Mouse (Mus musculus) spleen, postnatal 4 days (tissue): Measurements from ENCODE around the gene Ulk2.
A peak's percentile ranks its signal among the peaks of the same experiment; 100 is the strongest.
"Not testable (repeated sequence)": the region's sequence is repeated elsewhere in the genome, so short reads cannot be mapped to it uniquely, and the experiment has no call there.

Experiments used
- DNase-seq, 2 experiments: peaks; one replicate each; pipeline ENCODE4 v3.0.0; 2022; ENCODE audit warnings: low spot score in 2 of 2

The Ulk2 gene

GRCm38 (mm10) chr11:61854988-61855411, at the start of gene Ulk2:
TSS of gene Ulk2 (minus strand) at chr11:61855073.
- peak; percentile 82 to 93 for DNase-seq

- no peak for DNase-seq
Observed at GRCm38 (mm10) chr11:61882183-61882582, 27.3 kb upstream of the Ulk2 start.

GRCm38 (mm10) chr11:61879921-61880320, 25.0 kb upstream of the Ulk2 start:
- no peak for DNase-seq

DNA sequence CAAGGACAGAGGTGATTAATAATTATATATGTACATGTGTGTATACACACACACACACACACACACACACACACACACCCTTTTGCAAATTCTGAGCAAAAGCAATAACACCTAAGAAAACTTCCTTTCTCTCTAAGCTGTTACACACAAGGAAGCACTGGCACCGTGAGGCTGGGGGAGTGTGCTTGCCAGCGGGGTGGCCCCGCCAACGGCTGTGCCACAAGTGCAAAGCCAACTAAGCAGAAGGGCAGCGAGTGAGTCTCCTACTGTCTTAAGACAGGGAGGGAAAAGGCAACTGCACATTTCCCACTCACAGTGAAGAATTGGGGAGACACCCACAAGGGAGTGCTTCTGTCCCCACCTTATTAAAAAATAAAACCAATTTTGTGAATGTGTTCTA, 17.0 kb upstream of the Ulk2 start:
- no peak for DNase-seq

DNA sequence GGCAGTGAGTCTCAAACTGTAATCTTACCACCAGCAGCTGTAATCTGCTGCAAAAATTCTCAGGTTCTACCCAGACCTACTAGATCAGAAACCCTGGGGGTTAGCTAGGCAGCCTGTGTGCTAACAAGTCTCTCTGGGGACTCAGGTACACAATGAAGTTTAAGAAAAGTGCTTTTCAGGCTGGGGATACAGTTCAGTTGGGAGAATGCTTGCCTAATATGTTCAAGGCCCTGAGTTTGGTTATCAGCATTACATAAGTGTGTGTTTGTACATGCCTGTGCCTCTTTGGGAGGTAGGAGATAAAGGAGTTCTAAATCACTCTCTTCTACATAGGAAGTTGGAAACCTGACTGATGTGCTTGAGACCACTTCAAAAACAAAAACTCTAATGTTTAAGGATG, 12.0 kb upstream of the Ulk2 start:
- no peak for DNase-seq

DNA sequence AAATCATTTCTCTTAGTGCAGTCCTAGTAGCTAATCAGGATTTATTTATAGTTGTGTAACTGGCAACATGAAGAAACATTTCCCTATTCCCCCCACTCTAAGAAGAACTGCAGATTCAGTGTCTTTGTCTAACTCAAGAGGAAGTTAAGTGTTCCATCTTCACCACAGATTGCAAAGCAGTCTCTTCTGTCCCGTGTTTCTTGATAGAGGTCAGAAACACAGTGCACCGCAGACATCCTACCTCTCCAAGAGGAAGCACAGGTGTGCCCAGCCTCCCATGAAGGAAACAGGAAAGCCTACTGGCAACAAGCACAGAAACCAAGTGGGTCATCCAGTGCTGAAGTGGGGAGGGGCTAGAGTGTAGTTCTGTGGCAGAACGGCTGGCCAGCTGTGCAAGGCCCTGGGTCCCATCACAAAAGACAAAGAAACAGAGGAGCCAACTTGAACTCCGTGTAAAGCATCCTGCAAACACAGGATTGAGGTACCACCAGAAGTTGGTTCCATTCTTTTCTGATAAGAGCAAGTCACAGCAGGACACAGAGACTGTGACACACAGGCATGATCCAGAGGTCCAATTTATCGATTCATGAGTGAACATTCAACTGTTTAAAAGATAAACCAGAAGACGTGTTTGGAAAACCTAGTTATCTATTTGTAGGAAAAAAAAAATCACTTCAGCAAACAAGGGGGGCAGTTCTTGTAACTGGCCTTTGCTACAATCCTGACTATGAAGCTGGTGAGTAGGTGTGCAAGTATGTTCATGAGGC, 7.1 kb upstream of the Ulk2 start:
- DNase-seq: no peak

DNA sequence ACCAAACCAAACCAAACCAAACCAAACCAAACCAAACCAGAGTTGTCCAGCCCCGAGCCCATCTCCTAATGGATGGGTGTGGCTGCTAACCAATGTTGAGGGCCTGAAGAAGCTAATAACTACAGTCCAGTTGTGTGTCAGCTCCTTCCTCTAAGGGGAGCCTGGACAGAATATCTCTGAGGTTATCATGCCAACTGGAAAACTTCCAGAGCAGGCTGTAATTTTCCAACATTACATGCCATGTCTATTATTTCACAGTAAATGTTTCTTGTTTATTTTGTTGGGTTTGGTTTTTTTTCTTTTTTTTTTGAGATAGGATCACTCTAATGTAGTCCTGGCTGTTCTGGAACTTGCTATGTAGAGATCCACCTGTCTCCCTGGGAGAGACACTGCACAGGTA, 4.4 kb upstream of the Ulk2 start:
- no peak for DNase-seq

DNA sequence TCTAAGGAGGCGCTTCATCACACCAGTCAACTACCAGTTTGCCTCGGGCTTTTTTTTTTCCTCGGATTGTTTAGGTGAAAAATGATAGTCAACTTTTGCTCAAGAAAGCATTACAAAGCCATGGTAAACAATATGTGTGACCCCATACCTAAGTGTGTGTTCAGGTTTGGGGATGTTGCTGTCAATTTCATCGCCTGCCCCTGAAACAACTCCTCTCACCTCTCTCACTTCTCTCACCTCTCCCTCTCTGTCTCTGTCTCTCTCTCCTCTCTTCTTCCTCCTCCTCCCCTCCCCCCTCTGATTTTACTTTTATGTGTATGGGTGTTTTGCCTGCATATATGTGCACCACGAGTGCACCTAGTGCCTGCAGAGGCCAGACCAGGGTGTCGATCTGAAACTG, 666 bp upstream of the Ulk2 start:
- DNase-seq: no peak

DNA sequence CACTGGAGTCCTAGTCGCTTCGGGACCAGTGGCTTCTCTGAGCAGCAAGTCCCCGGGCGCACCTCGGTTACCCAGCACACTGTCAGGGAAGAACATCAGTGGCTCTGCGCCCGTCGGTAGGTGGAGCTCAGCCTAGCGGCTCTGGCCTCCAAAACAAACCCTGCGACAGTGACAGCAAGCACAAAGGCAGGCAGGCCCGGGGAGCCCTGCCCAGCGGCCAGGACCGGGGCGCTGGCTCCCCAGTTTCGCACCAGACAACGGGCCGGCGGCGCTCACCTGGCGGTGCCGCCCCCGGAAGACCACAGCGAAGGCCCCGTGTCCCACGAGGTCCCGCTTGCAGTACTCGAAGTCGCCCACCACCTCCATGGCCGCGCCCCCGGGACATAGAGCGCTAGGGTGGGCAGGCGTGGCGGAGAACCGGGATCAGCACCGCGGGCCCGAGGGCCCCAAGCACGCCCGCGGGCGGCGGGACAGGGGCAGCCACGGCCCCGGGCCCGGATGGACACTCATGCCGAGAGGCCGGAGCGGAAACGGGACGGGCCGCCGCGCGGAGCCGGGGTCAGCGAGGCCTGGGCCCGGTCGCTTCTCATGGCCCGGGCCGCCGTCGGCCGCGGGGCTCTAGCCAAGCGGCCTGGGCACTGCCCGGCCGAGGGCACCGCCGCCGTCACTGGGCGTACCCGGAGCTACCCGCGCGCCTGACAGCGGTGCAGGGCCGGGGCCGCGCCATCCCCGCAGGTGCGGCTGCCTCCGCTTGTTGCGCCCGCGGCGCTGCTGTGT, 474 bp downstream of the Ulk2 start:
- peak; percentile 83 to 89 for DNase-seq

DNA sequence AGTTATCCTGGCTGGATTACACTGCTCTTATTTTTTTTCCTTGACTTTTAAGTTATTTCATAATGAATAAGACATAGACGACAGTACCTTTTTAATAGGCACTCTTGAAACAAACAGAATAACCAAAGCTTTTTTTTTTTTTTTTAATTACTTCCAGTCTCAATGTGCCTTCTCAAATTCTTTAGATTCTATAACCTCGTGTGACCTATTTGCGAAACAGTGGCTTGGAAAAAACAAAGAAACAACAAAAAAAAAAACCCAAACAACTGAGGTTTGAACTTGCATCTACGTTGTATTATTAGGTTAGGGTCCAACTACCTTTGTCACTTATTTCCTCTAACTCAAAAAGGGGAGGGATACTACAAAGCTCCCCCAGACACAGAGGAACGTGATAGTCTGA, 1.2 kb downstream of the Ulk2 start:
- no peak for DNase-seq

DNA sequence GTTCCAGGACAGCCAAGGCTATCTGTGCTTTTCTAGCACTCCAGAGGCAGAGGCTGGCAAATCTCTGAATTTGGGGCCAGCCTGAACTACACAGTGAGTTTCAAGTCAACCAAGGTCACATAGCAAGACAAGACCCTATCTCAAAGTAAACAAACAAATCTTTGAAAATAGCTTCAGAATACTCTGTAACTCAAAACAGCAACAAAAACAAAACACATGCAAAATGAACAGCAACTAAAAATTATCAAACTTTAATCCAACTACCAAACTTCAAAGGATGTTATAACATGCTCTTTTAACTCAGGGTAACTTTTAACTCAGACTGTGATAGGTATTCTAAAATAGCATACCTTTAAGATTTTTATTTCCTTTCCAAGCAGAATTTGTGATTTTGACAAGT, 2.0 kb downstream of the Ulk2 start:
- DNase-seq: no peak

DNA sequence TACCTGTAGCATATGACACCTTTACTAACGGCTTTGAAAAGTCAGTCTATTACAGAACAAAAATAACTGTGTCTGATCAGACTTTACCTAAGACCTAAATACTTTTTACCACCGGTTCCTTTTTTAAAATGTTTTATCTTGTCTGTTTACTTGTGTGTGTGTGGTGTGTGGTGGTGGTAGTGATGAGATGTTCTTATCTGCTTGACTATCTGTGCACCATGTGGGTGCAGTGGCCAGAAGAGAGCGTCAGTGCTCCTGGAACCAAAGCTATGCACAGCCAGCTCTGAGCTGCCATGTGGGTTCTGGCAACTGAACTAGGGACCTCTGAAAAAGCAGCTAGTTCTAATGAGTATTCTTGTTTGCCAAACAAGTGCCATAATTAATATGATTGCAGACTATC, 3.7 kb downstream of the Ulk2 start:
- peak in 1 of 2 experiments; percentile 20 for DNase-seq

DNA sequence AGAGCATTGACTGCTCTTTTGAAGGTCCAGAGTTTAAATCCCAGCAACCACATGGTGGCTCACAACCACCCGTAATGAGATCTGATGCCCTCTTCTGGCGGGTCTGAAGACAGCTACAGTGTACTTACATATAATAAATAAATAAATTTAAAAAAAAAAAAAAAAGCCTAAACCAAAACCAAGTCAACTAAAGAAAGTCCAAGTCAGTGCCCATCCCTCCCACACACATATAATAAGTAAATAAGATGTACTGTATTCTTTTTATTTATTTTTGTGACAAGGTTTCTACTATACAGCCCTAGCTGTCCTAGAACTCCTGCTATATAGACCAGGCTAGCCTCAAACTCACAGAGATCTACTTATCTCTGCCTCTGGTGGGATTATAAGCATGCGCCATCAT, 14.2 kb downstream of the Ulk2 start:
- not testable (repeated sequence) for DNase-seq

DNA sequence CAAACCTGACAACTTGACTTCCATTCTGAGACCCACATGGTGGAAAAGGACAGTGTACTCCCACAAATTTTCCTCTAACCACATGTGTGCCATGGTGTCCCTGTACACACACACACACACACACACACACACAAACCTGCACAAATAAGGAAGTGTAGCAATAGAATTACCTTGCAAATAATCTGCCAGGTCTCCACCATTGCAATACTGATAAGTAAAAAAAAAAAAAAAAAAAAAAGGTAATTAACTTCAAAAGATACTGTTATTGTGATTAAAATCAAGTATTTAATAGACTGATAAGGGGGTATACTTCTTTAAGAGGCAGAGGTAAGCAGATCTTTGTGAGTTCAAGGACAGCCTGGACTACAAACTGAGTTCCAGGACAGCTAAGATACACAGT, 14.9 kb downstream of the Ulk2 start:
- no peak for DNase-seq

DNA sequence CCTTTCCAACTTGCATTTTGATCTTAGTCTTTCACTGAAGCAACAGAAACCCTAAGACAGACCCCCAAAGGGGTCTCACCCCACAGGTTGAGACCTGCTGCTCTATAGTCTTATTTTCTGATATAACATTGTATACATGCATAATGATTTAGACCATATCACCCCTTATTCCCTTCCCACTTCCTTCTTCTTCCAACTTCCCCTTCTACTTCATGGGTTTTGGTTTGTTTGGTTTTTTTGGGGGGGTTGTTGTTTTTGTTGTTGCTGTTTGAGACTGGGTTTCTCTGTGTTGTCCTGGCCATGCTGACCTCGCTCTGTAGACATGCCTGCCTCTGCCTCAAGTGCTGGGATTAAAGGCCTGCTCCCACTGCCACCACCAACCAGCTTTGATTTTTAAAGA, 15.7 kb downstream of the Ulk2 start:
- no peak for DNase-seq

DNA sequence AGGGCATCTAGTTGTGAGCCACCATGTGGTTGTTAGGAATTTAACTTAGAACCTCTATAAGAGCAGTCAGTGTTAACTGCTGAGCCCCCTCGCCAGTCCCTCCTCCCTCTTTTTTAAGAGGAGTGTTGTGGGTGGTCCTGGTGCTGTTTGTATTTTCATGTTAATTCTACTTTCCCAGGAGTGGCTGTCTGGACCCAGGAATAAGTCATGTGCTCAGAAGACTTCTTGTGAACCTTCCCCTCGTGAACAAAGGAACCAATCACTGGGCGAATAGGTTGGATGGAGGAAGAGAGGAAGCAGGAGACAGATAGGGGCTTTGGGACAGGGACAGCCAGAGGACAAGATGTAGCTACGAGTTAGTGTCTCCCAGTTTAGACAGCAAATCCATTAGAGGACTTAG, 45.1 kb downstream of the Ulk2 start:
- no peak for DNase-seq

DNA sequence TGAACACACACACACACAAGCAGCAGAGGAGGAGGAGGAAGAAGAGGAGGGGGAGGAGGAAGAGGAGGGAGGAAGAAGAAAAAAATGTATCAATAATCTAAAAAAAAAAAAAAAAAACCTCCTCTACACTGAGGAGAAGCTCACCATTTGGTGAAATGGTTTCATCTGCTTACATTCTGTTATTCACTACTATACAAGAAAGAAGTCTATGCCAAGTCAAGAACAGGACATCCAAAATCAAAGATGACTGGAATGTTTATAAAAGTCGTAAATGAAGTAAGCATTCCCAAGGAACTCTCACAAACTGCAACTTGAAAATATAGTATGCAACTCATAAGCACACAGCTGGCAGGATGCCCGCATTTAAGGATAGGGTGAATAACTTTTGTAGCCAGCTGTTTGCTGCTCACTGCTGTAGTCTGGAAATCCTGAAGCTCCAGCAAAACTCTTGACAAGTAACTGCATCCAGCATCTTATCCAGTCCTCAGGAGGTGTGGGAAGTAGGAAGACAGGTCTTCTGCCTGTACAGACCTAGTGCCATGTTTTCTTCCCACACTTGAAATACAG, 46.2 kb downstream of the Ulk2 start:
- no peak for DNase-seq

DNA sequence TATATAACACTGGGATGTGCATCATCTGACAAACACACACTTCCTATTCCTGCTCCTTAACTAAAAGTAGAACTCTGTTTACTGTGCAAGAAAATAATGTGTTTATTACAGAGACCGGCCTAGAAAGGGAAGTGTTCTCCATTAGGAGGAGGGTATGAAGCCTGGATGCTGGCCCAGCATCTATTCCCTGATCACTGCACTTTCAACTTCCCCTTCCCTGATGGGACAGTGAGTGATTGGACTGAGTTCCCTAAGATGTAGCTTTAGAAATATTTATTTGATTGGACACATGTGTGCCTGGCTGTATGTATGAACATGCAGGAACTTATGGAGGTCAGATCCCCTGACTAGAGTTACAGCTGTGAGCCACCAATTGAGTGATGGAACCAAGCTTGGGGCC, 61.4 kb downstream of the Ulk2 start:
- no peak for DNase-seq

GRCm38 (mm10) chr11:61788550-61788949, 66.3 kb downstream of the Ulk2 start:
- no peak for DNase-seq

DNA sequence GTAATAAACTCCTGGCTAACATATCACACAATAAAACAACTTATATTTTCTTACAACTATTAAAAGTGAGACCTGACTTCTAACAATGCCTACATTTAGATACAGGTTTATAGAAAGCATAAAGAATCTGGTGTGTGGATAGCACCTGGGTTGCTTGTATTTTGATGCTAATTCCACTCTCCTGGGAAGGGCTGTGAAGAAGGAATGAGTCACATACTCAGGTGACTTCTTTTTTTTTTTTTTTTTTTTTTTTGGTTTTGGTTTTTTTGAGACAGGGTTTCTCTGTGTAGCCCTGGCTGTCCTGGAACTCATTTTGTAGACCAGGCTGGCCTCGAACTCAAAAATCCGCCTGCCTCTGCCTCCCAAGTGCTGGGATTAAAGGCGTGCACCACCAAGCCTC, 72.3 kb downstream of the Ulk2 start:
- not testable (repeated sequence) for DNase-seq

DNA sequence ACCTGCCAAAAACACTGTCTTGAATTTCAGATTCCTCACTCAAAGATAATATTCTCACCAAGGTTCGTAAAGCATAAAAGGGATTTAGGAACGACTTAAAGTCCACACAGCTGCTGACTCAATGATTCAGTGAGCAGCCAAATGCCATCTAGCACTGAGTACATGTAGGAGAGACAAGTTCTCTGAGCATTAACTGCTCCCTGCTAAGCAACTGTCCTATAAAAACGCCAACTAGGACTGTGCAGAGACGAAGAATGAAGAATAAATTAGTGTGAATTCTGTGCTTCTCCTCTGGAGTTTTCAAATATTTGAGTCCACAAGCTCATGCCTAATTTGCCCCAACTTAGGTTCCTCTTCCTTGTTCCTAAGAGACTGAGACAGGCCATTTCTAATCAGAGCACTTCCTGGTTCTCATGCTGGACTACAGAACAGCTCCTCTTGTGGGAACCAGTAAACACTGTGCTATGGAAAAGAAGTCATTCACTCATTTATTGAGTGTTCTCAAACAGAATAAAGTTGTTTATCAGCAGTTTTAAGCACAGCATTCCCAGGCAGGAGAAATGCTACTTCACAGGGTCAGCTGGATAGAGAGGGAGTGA, 80.2 kb downstream of the Ulk2 start:
- no peak for DNase-seq

GRCm38 (mm10) chr11:61761584-61762407, 93.1 kb downstream of the Ulk2 start, which contains the start of gene Prpsap2:
TSS of gene Prpsap2 (minus strand) at chr11:61762088.
- peak; percentile 100 for DNase-seq
